Mouse (Mus musculus) lung, postnatal 25 days (tissue): ENCODE data around the gene Rassf9.

Experiments used
- DNase-seq: peaks from one replicate; pipeline ENCODE4 v3.0.0; 2022; ENCODE audit warnings: low spot score

Rassf9 gene

GRCm38 (mm10) chr10:102511807-102512461 lies at the start of gene Rassf9:
Gene Rassf9 (plus strand): TSS chr10:102512222.
- peak; percentile 67 for DNase-seq

- DNase-seq, result no peak
These were observed 42.6 kb upstream of the Rassf9 start for GRCm38 (mm10) chr10:102469412-102469811.

- DNase-seq, result no peak
These were observed 21.6 kb upstream of the Rassf9 start, which contains the start of gene Nts for GRCm38 (mm10) chr10:102490386-102490785. Gene Nts (minus strand): TSS chr10:102490486.

- DNase-seq, result peak; percentile 17
These were observed 20.2 kb upstream of the Rassf9 start for GRCm38 (mm10) chr10:102491792-102492191.

- DNase-seq, result peak; percentile 46
These were observed 13.3 kb upstream of the Rassf9 start for GRCm38 (mm10) chr10:102498754-102499153.

GRCm38 (mm10) chr10:102507386-102507785 lies 4.6 kb upstream of the Rassf9 start:
- no peak for DNase-seq

- DNase-seq, result no peak
These were observed 588 bp upstream of the Rassf9 start for GRCm38 (mm10) chr10:102511461-102511806.

GRCm38 (mm10) chr10:102514159-102514558 lies 2.1 kb downstream of the Rassf9 start:
- DNase-seq, result no peak

- peak; percentile 22 for DNase-seq
These were observed 15.9 kb downstream of the Rassf9 start for GRCm38 (mm10) chr10:102527901-102528300.

- no peak for DNase-seq
These were observed 41.9 kb downstream of the Rassf9 start for GRCm38 (mm10) chr10:102553941-102554340.

- DNase-seq, result no peak
These were observed 50.5 kb downstream of the Rassf9 start for GRCm38 (mm10) chr10:102562488-102562887.

- no peak for DNase-seq
These were observed 65.9 kb downstream of the Rassf9 start for GRCm38 (mm10) chr10:102577970-102578369.

GRCm38 (mm10) chr10:102594306-102594705 lies 82.3 kb downstream of the Rassf9 start:
- DNase-seq, result no peak
